Mouse (Mus musculus): ENCODE data around the gene Sgpp1. TPM values are rescaled to one million over a fixed set of nuclear protein-coding genes. Genes with fewer than 3 reads are reported as not detected.
"Not testable (repeated sequence)": the region's sequence is repeated elsewhere in the genome, so short reads cannot be mapped to it uniquely, and the experiment has no call there.

Gene Sgpp1
- polyA plus RNA-seq, 1 experiment: 64.9 TPM

DNA sequence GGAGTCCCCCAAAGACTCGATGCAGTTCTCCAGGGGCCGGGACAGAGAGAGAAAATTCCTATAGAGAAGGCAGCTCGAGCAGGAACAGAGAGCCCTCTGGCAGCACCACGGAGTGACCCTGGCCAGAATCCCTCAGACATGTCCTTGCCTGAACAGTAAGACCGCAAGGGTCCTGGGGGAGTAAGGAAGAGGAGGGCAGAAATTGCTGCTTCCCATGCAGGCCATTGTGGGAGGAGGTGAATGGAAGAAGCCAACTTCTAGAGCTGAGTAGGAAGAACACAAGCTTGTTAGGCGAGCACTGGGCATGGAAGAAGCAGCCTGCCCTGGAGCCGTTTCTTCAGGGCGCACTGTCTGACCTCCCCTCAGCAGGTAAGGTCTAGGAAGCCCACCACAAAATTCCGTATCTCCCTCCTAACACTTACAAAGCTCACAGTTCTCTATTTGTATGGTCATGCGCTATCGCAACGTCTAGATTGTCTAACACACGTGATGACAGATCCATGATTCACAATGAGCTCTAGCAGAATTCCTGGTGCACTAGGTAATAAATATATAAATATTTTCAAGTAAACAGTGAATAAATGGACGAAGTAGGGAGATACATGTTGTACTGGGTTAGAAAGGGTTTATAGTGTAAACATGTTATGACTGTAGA, 33.3 kb downstream of the Sgpp1 start:
- Histone ChIP-seq H3K36me3 (ENCODE audit: control insufficient read depth, insufficient read depth, low read length) (no peaks in the 10 kb centered on the region), H3K4me3 (ENCODE audit: control insufficient read depth, insufficient read depth, low read length) (no peak overlapping the region)
- no peak for DNase-seq

DNA sequence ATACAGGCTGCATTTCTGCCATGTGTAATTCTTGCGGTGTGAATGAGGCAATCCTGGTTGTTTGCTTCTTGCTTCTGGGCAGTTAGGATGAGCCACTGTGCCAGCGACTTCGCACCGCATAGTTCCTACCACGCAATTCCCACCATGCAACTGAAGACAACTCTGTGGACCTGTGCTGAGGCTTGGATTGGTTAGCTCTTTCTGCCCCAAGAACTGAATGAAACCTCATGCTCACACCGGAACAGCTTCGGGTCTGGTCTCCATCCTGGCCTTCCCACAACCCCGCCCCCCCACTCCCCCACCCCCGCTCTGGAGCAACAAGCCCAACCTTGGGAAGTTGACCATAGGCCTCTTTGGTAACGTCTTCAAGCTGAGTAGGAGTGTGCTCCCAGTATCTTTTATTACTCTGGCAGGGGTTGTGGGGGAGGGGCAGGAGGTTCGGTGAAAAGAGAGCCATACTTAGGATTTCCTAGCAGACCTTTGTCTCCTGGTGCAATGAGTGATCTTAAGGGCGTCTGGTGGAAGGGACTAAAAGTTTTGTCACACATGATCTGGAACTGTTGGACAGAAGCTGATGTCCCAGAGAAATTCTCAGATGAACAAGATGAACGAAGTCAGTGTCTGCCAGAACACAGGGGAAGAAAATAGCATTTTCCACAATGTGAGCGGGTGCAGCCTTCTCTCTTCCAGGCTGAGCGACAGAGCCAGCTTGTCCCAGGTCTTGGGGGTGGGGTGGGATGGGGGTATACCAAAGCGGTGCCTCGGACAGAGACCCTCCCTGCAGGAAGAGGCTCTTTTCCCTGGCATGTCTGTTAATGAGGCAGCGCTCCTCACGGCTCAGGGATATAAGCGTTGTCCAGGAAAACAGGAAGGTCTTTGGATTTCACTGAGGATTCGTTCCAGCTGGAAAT, 34.1 kb downstream of the Sgpp1 start:
- H3K27ac ChIP-seq (ENCODE audit: control insufficient read depth, insufficient read depth, low read length): no peak overlapping the region
- no peaks in the 10 kb centered on the region for H3K4me1 ChIP-seq (replicated peaks; ENCODE audit: control insufficient read depth, insufficient read depth, low read length)
- 77% methylated on average over 21 of the region's 21 CpGs for WGBS
- H3K4me3 ChIP-seq (ENCODE audit: control insufficient read depth, insufficient read depth, low read length): no peak overlapping the region
- H3K36me3 ChIP-seq (ENCODE audit: control insufficient read depth, insufficient read depth, low read length): no peaks in the 10 kb centered on the region
- TF ChIP-seq CTCF (IDR thresholded peaks at IDR 0.05; ENCODE audit: borderline replicate concordance, control insufficient read depth, extremely low read depth, insufficient read depth, low read length, poor library complexity): no peak
- no peak for TF ChIP-seq POLR2A (IDR thresholded peaks at IDR 0.05; ENCODE audit: control insufficient read depth, extremely low read depth, insufficient read depth, low read length, poor library complexity)
- DNase-seq: no peak
- no peaks in the 10 kb centered on the region for H3K27me3 ChIP-seq (ENCODE audit: control insufficient read depth, insufficient read depth, low read length)

More for the DNA sequence above, 33.3 kb downstream of the Sgpp1 start:
- Histone ChIP-seq H3K4me1 (replicated peaks; ENCODE audit: control insufficient read depth, insufficient read depth, low read length) (no peaks in the 10 kb centered on the region), H3K27ac (ENCODE audit: control insufficient read depth, insufficient read depth, low read length) (no peak overlapping the region), H3K27me3 (ENCODE audit: control insufficient read depth, insufficient read depth, low read length) (no peaks in the 10 kb centered on the region)
- 84% methylated on average over 14 of the region's 14 CpGs for WGBS
- no peak for TF ChIP-seq CTCF (IDR thresholded peaks at IDR 0.05; ENCODE audit: borderline replicate concordance, control insufficient read depth, extremely low read depth, insufficient read depth, low read length, poor library complexity)
- TF ChIP-seq POLR2A (IDR thresholded peaks at IDR 0.05; ENCODE audit: control insufficient read depth, extremely low read depth, insufficient read depth, low read length, poor library complexity): no peak

DNA sequence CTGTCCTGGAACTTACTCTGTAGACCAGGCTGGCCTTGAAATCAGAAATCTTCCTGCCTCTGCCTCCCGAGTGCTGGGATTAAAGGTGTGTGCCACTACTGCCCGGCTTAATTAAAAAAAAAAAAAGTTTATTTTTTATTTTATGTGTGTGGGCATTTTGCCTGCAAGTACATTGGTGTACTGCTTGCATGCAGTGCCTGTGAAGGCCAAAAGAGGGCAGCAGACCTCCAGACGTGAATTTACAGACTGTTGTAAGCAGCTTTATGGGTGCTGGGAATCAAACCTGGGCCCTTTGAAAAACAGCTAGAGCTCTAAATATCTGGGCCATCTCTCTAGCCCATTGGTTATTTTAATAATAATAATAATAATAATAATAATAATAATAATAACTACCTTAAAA, 36.8 kb downstream of the Sgpp1 start:
- no peaks in the 10 kb centered on the region for H3K27me3 ChIP-seq (ENCODE audit: control insufficient read depth, insufficient read depth, low read length)
- no peaks in the 10 kb centered on the region for H3K4me1 ChIP-seq (replicated peaks; ENCODE audit: control insufficient read depth, insufficient read depth, low read length)
- H3K27ac ChIP-seq (ENCODE audit: control insufficient read depth, insufficient read depth, low read length): no peak overlapping the region
- no peak overlapping the region for H3K4me3 ChIP-seq (ENCODE audit: control insufficient read depth, insufficient read depth, low read length)
- WGBS: 98% methylated on average over 3 of the region's 3 CpGs
- DNase-seq: no peak
- no peaks in the 10 kb centered on the region for H3K36me3 ChIP-seq (ENCODE audit: control insufficient read depth, insufficient read depth, low read length)
- no peak for TF ChIP-seq POLR2A (IDR thresholded peaks at IDR 0.05; ENCODE audit: control insufficient read depth, extremely low read depth, insufficient read depth, low read length, poor library complexity)
- no peak for TF ChIP-seq CTCF (IDR thresholded peaks at IDR 0.05; ENCODE audit: borderline replicate concordance, control insufficient read depth, extremely low read depth, insufficient read depth, low read length, poor library complexity)

DNA sequence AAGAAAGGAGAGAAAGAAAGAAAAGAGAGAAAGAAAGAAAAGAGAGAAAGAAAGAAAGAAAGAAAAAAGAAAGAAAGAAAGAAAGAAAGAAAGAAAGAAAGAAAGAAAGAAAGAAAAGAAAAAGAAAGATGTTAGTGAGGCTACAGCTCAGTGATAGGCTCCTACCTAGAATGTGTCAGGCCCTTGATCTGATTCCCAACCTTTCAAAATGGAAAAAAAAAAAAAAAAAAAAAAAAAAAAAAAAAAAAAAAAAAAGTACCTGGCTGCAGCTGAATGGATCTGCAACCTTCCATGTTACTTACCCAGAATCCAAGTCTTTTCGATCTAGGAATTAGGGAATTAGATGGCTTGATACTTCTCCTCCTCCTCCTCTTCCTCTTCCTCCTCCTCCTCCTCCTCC, 39.7 kb downstream of the Sgpp1 start:
- H3K36me3 ChIP-seq (ENCODE audit: control insufficient read depth, insufficient read depth, low read length); H3K27me3 ChIP-seq (ENCODE audit: control insufficient read depth, insufficient read depth, low read length); H3K4me3 ChIP-seq (ENCODE audit: control insufficient read depth, insufficient read depth, low read length); H3K27ac ChIP-seq (ENCODE audit: control insufficient read depth, insufficient read depth, low read length); DNase-seq; H3K4me1 ChIP-seq (replicated peaks; ENCODE audit: control insufficient read depth, insufficient read depth, low read length): not testable (repeated sequence)
- WGBS: 85% methylated on average over 1 of the region's 1 CpGs

DNA sequence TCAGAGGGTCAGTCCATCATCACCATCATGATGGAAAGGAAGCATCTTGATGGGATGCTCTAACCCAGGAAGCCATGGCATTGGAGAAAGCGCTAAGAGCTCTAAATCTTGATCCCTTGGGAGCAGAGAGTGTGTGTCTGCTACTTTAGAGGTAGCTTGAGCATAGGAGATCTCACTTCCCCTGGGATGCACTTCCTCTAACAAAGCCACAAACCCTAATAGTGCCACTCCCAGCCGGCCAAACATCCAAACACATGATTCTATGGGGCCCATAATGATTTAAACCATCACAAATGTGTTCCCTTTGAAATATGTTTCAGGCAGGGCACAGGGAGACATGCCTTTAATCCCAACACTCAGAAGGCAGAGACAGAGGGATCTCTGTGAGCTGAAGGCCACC, 46.5 kb downstream of the Sgpp1 start:
- Histone ChIP-seq H3K27ac (ENCODE audit: control insufficient read depth, insufficient read depth, low read length) (no peak overlapping the region), H3K27me3 (ENCODE audit: control insufficient read depth, insufficient read depth, low read length) (no peaks in the 10 kb centered on the region), H3K4me1 (replicated peaks; ENCODE audit: control insufficient read depth, insufficient read depth, low read length) (no peaks in the 10 kb centered on the region; the same call in 1 of the 2 replicates), H3K36me3 (ENCODE audit: control insufficient read depth, insufficient read depth, low read length) (no peaks in the 10 kb centered on the region), H3K4me3 (ENCODE audit: control insufficient read depth, insufficient read depth, low read length) (no peak overlapping the region)
- no peak for TF ChIP-seq CTCF (IDR thresholded peaks at IDR 0.05; ENCODE audit: borderline replicate concordance, control insufficient read depth, extremely low read depth, insufficient read depth, low read length, poor library complexity)
- TF ChIP-seq POLR2A (IDR thresholded peaks at IDR 0.05; ENCODE audit: control insufficient read depth, extremely low read depth, insufficient read depth, low read length, poor library complexity): no peak
- 91% methylated on average over 2 of the region's 2 CpGs for WGBS
- DNase-seq: no peak

DNA sequence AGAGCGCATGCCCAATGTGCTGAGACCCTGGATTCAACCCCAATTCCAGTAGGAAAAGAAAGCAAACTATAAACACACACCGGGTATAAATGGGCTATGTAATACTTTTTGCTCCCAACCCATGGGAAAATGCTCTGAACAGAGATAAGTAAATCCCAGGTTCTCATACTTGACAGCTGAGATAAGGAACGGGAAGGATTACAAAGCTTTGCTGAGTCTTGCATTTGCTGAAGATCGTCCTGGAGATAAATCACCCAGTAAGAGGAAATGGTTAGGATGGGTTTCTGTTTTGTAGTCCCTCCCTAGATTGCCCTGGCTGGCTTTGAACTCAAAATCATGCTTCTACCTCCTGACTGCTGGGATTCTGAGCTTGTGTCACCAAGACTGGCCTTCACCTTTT, 48.2 kb downstream of the Sgpp1 start:
- no peak for DNase-seq
- TF ChIP-seq POLR2A (IDR thresholded peaks at IDR 0.05; ENCODE audit: control insufficient read depth, extremely low read depth, insufficient read depth, low read length, poor library complexity) (no peak), CTCF (IDR thresholded peaks at IDR 0.05; ENCODE audit: borderline replicate concordance, control insufficient read depth, extremely low read depth, insufficient read depth, low read length, poor library complexity) (no peak)
- 33% methylated on average over 4 of the region's 4 CpGs for whole genome bisulfite sequencing

DNA sequence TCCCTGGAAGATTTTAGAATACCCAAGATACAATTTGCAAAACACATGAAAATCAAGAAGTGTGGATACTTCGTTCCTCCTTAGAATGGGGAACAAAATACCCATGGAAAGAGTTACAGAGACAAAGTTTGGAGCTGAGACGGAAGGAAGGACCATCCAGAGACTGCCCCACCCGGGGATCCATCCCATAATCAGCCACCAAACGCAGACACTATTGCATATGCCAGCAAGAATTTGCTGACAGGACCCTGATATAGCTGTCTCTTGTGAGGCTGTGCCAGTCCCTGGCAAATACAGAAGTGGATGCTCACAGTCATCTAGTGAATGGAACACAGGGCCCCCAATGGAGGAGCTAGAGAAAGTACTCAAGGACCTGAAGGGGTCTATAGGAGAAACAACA, 51.5 kb downstream of the Sgpp1 start:
- not testable (repeated sequence) for H3K4me3 ChIP-seq (ENCODE audit: control insufficient read depth, insufficient read depth, low read length); DNase-seq; H3K4me1 ChIP-seq (replicated peaks; ENCODE audit: control insufficient read depth, insufficient read depth, low read length); H3K27me3 ChIP-seq (ENCODE audit: control insufficient read depth, insufficient read depth, low read length); H3K27ac ChIP-seq (ENCODE audit: control insufficient read depth, insufficient read depth, low read length); H3K36me3 ChIP-seq (ENCODE audit: control insufficient read depth, insufficient read depth, low read length)
- 93% methylated on average over 4 of the region's 4 CpGs for WGBS

More for the DNA sequence above, 48.2 kb downstream of the Sgpp1 start:
- Histone ChIP-seq H3K27me3 (ENCODE audit: control insufficient read depth, insufficient read depth, low read length) (no peaks in the 10 kb centered on the region), H3K4me3 (ENCODE audit: control insufficient read depth, insufficient read depth, low read length) (no peak overlapping the region), H3K27ac (ENCODE audit: control insufficient read depth, insufficient read depth, low read length) (no peak overlapping the region), H3K36me3 (ENCODE audit: control insufficient read depth, insufficient read depth, low read length) (no peaks in the 10 kb centered on the region), H3K4me1 (replicated peaks; ENCODE audit: control insufficient read depth, insufficient read depth, low read length) (no peaks in the 10 kb centered on the region; the same call in 1 of the 2 replicates)
